Mouse (Mus musculus): ENCODE results near the gene AI413582. TPM values are rescaled to one million over a fixed set of nuclear protein-coding genes. Genes with fewer than 3 reads are reported as not detected.
A peak's percentile ranks its signal among the peaks of the same experiment; 100 is the strongest.

The AI413582 gene
- total RNA-seq, 2 experiments from 2014 or later: 5.4 to 7.0 TPM

DNA sequence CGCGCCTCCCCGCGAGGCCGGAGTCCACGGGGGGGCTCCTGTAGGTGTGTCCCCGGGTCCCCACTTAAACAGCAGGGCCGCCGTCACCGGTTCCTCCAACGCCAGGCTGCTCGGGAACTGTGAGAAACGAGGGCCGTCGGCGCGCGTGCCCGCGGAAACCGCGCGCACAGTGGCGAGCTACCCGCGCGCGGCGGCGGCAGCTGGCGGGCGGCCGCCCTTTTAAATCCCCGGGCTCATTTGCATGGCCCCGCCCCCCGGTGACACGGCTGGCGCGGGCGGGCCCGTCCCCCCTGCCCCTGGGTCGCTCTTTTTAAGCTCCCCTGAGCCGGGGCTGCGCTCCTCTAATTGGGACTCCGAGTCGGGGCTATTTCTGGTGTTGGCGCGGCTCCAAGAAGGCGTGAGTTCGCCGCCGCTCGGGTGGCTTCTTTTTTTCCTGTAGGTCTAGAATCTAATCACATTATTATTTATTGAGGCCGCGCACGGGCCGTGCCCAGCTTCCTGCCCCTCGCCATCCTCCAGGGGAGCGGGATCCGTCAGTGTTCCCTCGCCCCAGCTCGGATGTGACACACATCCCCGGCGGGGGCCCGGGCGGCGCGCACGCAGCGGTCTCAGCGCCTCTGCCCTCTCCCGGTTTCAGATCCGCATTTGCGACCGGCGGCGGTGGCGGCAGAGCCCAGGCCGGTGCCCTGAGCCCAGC, 9.1 kb downstream of the AI413582 start, which contains the start of gene Hmga1:
TSS of gene Hmga1 (plus strand) at position 183 of the 697 bp plus-strand sequence.
- DNase-seq (ENCODE audit: low spot score in 2 of 2): peak; percentile 65 to 80

GRCm38 (mm10) chr17:27555512-27556172, 9.9 kb downstream of the AI413582 start:
- DNase-seq (ENCODE audit: low spot score in 2 of 2): peak in 1 of 2 experiments; percentile 56

DNA sequence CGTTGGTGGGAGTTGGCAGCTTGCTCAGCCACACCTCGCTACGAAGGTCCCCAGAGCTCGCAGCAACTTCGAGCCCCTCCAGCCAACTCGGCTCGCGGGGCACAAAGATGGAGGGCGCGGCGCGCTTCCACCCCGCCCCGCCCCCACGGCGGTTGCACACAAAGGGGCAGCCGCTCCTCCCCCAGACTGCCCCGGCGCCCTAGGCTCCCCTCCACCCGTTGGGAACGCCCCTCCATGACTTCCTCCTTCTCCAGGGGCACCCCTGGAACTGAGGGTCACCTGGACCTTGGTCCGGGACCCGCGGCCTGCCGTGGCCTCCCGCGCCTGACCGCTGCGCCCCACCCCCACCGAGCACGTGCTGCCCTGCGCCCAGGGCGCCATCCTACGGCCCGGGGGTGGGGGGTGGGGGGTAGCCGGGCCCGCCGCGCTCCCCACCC, 10.5 kb downstream of the AI413582 start:
- DNase-seq (ENCODE audit: low spot score in 2 of 2): peak in 1 of 2 experiments; percentile 30

DNA sequence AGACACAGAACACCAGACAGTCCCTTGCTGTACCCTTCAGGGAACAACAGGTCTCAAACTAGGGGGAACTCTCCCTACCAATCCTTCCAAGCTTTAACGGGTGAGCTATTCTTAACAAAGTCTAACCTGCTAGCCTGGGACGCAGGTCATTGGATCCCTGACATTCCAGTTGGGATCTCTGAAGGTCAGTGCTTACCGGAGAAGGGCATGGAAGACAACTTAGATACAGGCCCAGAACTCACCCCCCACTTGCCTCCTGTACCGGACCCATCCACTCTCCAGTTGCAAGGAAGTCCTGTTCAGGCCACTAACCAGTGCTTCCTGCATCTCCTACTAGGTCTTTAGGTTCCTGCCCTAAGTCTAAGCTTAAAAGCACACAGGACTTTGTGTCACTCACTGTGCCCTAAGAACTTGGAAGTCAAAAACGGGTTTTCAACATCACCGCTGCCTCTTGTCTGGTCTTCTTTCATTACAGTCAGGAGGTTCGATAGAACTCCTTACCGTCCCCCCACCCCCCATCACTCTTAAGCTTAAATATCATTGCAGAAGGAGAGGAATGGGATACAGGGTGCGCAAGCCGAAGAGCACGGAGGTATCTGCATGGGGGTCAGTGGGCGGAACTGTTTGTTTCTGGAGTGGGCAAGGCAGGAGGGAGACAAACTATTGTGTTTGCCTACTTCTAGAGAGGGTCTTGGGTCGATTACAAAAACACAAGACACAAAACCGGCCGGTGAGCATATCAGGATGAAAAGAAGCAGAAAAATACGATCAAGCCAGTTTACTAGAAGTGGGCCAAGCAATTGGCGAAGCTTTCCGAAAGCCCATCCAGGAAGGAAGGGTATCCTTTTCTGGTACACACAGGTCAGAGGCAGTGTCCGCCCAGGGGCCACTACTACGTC, 11.2 kb downstream of the AI413582 start:
- DNase-seq (ENCODE audit: low spot score in 2 of 2): no peak

DNA sequence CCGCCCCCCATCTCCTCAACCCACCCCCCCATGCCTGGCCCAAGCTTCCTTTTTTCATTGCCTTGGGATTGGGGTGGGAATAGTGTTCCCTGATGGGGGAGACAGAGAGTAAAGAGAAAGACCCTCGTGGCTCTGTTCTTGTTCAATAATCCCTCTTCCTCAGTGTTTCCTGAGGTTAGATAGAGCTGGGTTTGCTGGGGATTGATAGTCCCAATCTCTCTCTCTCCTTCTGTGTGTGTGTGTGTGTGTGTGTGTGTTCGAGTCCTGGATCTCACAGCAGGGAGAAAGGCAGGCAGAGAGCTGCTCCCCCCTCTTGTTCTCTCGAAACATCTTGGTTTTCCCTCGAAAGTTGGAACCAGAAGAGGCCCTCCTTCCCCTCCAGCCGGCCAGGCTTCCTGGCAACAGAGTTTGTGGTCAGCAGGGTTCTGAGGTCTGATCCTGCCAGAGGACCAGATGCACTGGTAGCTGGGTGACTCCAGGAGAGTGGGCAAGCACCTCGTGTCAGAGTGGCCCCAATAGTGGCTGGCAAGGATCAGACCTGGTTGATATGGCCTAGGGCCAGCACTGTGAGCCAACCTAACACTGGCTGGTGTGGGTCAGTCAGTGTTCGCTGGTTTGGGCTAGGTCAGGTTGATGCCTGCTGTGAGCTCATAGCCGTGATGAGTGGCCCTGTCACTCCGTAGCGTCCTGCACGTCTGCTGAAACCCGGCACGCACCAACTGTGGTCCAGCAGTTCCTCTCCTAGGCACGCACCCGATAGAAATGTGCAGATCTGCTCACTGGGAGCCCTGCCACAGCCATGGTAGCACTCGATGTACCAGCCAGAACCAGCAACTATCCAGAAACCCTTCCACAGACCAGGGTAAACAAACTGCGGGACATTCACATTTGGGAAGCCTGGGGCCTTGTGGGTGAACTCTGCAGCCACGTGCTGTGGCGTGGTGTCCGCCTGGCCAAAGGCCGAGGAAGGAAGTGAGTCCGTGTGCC, 13.0 kb downstream of the AI413582 start:
- no peak for DNase-seq (ENCODE audit: low spot score in 2 of 2)

- DNase-seq (ENCODE audit: low spot score in 2 of 2): no peak
These were observed 14.1 kb downstream of the AI413582 start for GRCm38 (mm10) chr17:27551393-27551940.

GRCm38 (mm10) chr17:27549234-27549633, 16.3 kb downstream of the AI413582 start:
- no peak for DNase-seq (ENCODE audit: low spot score in 2 of 2)

DNA sequence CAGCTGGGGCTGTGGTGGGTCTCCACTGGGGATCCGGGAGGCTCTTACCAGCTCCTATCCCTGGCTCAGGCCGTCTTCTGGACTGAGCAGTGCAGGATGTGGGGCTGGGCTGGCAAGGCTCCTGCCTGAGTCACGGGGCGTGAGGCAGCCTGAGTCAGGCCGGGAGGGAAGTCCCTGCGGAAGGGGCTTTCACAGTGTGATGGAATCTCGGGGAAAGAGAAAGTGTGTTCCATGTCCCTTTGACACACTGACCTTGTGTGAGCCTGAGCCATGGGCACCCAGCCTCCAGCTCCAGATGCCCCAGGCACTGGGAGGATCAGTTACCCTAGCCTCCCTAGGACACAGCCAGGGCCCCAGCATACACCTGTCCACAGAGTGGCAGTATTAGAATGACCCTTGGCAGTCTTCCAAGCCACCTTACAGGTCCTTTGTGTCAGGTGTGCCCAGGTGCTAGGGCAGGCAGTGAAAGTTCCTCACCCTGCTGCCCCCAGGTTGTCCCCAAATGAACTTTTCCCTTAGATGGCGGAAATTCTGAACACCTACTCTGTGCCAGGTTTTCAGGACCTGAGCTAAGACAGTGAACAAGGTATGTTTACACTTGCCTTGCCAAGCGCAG, 18.2 kb downstream of the AI413582 start:
- peak in 1 of 2 experiments; percentile 55 for DNase-seq (ENCODE audit: low spot score in 2 of 2)

- no peak for DNase-seq (ENCODE audit: low spot score in 2 of 2)
These were observed 18.9 kb downstream of the AI413582 start for GRCm38 (mm10) chr17:27546574-27547085.

GRCm38 (mm10) chr17:27545991-27546390, 19.6 kb downstream of the AI413582 start:
- no peak for DNase-seq (ENCODE audit: low spot score in 2 of 2)

DNA sequence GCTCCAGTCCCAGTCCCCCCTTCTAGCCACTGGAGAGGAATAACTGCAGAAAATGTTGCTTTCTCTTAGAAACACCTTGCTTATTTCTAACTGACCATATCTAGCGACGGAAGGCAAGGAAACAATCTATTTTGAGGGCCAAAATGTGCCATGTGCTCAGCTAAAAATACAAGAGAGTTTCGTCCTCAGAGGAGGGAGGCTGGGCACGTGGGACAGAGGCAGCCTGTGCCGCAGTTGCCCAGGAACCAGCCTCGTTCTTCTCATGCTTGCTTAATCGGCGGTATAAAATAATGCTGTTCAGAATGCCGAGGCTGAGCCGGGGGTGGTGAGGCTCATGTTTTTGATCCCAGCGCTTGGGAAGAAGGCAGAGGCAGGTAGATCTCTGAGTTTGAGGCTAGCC, 21.0 kb downstream of the AI413582 start:
- DNase-seq (ENCODE audit: low spot score in 2 of 2): no peak

DNA sequence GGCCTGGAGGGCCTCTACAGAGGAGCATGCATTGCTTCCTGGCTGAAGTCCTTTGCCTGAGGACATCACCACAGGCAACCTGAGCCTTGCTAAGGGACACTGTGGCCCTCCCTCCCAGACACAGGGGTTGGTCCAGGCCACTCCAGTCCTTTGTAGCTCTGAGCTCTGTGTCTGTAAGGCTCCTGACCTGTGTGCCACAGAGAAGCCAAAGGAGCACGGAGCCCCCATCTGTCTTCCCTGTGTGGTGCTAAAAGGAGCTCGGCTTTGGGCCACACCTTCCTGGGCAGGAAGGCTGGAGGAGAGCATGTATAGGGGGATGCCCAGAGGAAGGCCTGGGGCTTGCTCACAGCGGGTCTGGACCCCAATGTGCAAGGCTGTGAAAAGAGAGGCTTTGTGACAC, 23.6 kb downstream of the AI413582 start:
- DNase-seq (ENCODE audit: low spot score in 2 of 2): no peak

GRCm38 (mm10) chr17:27541261-27541660, 24.3 kb downstream of the AI413582 start:
- no peak for DNase-seq (ENCODE audit: low spot score in 2 of 2)

- DNase-seq (ENCODE audit: low spot score in 2 of 2): peak; percentile 79 to 84
These were observed 30.8 kb downstream of the AI413582 start for GRCm38 (mm10) chr17:27534718-27535117.

DNA sequence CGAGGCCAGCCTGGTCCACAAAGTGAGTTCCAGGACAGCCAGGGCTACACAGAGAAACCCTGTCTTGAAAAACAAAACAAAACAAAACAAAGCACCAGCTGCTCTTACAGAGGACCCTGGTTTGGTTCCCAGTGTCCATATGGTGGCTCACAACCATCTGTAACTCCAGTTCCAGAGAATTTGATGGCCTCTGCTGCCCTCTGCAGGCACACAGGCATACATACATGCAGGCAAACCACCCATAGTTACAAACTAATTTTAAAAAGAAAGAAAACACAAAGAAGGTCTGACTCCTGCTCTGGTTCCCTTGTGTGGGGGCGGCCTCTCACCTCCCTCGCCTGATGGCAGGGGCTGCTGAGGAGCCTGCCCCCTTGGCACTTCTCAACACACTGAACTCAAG, 32.2 kb downstream of the AI413582 start:
- no peak for DNase-seq (ENCODE audit: low spot score in 2 of 2)

DNA sequence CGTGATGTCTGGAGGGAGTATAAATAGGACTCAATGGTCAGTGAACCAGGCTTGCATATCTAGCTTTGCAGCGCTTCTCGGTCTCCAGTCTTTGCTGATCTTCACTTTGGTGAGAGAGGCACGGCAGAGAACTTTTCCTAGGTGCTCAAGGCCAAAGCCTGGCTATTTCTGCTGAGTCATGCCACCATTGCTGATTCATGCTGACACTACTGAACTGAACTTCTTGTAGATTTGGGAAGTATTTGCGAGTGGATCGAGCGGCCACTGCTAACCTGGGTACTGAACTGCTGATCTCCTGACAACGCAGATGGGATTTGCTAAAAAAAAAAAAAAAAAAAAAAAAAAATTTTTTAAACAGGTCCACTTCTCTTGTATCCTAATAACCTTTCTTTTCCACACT, 33.5 kb downstream of the AI413582 start:
- no peak for DNase-seq (ENCODE audit: low spot score in 2 of 2)

DNA sequence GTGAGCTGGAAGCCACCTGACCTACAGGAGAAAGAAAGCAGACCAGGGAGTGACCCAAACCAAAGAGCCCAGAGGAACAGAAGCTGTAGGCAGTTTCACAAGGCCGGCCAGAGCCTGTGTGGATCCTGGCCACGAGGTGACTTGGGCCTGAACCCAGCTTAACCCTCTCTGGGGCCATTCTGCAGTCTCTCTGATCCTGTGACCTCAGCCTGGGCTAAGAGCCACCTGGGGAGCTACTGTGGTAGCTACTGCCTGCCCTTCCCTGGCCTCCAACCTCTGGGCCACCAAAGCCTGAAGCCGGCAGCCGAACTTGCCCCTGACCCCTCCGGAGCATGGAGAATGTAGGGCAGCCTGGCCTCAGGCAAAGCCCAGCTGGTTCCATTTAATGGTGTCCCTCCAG, 36.8 kb downstream of the AI413582 start:
- no peak for DNase-seq (ENCODE audit: low spot score in 2 of 2)

GRCm38 (mm10) chr17:27528030-27528429, 37.5 kb downstream of the AI413582 start:
- no peak for DNase-seq (ENCODE audit: low spot score in 2 of 2)

DNA sequence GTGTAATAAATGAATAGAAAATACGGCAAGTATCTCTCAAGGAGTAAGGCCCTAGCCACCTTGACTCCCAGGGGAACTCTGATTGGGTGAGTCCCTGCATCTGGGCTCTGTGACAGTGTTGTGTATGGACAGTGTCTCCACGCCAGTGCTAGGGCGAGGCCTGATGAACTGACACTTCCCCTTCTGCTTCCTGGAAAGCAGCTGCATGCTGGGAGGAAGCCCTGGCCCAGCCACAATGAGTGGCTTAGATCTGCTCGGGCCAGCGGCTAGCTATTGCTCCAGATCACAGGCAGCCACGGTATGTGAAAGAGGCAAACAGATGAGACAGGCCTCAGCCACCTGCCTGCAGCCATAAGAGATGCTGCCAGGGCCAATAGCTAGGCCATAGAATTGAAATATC, 38.4 kb downstream of the AI413582 start:
- no peak for DNase-seq (ENCODE audit: low spot score in 2 of 2)
